Mouse (Mus musculus) olfactory bulb, adult 2 months (tissue): ENCODE measurements around the gene Mgat5b. TPM values are rescaled to one million over a fixed set of nuclear protein-coding genes. Genes with fewer than 3 reads are reported as not detected.

ENCODE experiments used
- H3K27ac ChIP-seq: fragments of 200-500 bp; 2 replicates; pipeline ENCODE4 v1.5.1; 2012; ENCODE audit warnings: low read depth, low read length; ENCODE audit not compliant: insufficient read depth
- H3K4me1 ChIP-seq: fragments of 200-500 bp; 2 replicates; pipeline ENCODE4 v1.6.1; 2012; ENCODE audit warnings: low read length; ENCODE audit not compliant: control insufficient read depth, insufficient read depth
- H3K4me3 ChIP-seq: fragments of 200-500 bp; 2 replicates; pipeline ENCODE4 v1.5.1; 2012; ENCODE audit warnings: mild to moderate bottlenecking, low read depth, low read length, moderate library complexity; ENCODE audit not compliant: insufficient read depth
- CTCF ChIP-seq: fragments of 200-500 bp; IDR thresholded peaks from 2 replicates; pipeline ENCODE4 v1.5.1; 2012; ENCODE audit warnings: low read depth, mild to moderate bottlenecking, low read length, moderate library complexity; ENCODE audit not compliant: insufficient read depth
- POLR2A ChIP-seq: fragments of 200-500 bp; IDR thresholded peaks from 2 replicates; pipeline ENCODE4 v1.6.1; 2012; ENCODE audit warnings: mild to moderate bottlenecking, low read depth, low read length, moderate library complexity; ENCODE audit not compliant: insufficient read depth
- WGBS: fragments of 180-500 bp; shearing (Covaris S2); methylation state at CpG from one replicate; pipeline ENCODE4 v1.1.7; 2018; 5-methylcytosine and 5-hydroxymethylcytosine counted together
- polyA plus RNA-seq: library from polyadenylated mRNA; stranded (reverse); fragments of >200 nt; gene quantifications from 2 replicates; pipeline ENCODE4 v1.2.4, GENCODE M21; 2012; ENCODE audit warnings: low replicate concordance; ENCODE audit not compliant: missing spikeins, insufficient read depth, insufficient read length

The Mgat5b gene
- polyA plus RNA-seq, 1 experiment: not detected

GRCm38 (mm10) chr11:116988131-116988530 is 69.5 kb downstream of the Mgat5b start:
- H3K27ac ChIP-seq: no peak overlapping the region
- WGBS: 46% methylated on average over 8 of the region's 8 CpGs
- H3K4me1 ChIP-seq: peaks cover 7% of the 10 kb centered on the region; the same call in 1 of the 2 replicates
- H3K4me3 ChIP-seq: no peak overlapping the region
- TF ChIP-seq POLR2A: no peak
- no peak for TF ChIP-seq CTCF

- Histone ChIP-seq H3K27ac (no peak overlapping the region), H3K4me1 (peaks cover 20% of the 10 kb centered on the region), H3K4me3 (no peak overlapping the region)
- 40% methylated on average over 7 of the region's 7 CpGs for WGBS
- no peak for TF ChIP-seq POLR2A
- TF ChIP-seq CTCF: no peak
These were observed 71.6 kb downstream of the Mgat5b start for GRCm38 (mm10) chr11:116990231-116990630.

GRCm38 (mm10) chr11:116991410-116991809 is 72.7 kb downstream of the Mgat5b start:
- no peak overlapping the region for H3K27ac ChIP-seq
- 92% methylated on average over 8 of the region's 8 CpGs for whole genome bisulfite sequencing
- TF ChIP-seq POLR2A (no peak), CTCF (no peak)
- H3K4me1 ChIP-seq: peaks cover 20% of the 10 kb centered on the region
- H3K4me3 ChIP-seq: no peak overlapping the region

- Histone ChIP-seq H3K4me3 (no peak overlapping the region), H3K27ac (no peak overlapping the region), H3K4me1 (peaks cover 22% of the 10 kb centered on the region)
- 91% methylated on average over 6 of the region's 6 CpGs for WGBS
- TF ChIP-seq CTCF: no peak
- no peak for TF ChIP-seq POLR2A
These were observed 73.3 kb downstream of the Mgat5b start for GRCm38 (mm10) chr11:116991964-116992363.

GRCm38 (mm10) chr11:116994095-116994582 is 75.5 kb downstream of the Mgat5b start:
- TF ChIP-seq CTCF (peak; percentile 38; the same call in 1 of the 2 replicates), POLR2A (no peak)
- 11% methylated on average over 18 of the region's 18 CpGs for WGBS
- no peak overlapping the region for H3K4me3 ChIP-seq
- H3K4me1 ChIP-seq: peaks cover 15% of the 10 kb centered on the region
- no peak overlapping the region for H3K27ac ChIP-seq

- no peak overlapping the region for H3K27ac ChIP-seq
- WGBS: 59% methylated on average over 3 of the region's 3 CpGs
- H3K4me1 ChIP-seq: peaks cover 19% of the 10 kb centered on the region
- H3K4me3 ChIP-seq: no peak overlapping the region
- TF ChIP-seq CTCF (no peak), POLR2A (no peak)
These were observed 78.3 kb downstream of the Mgat5b start for GRCm38 (mm10) chr11:116996976-116997375.

GRCm38 (mm10) chr11:116998935-116999334 is 80.3 kb downstream of the Mgat5b start:
- TF ChIP-seq CTCF (no peak), POLR2A (no peak)
- Histone ChIP-seq H3K4me1 (peaks cover 23% of the 10 kb centered on the region), H3K27ac (no peak overlapping the region), H3K4me3 (no peak overlapping the region)
- WGBS: 93% methylated on average over 5 of the region's 5 CpGs

GRCm38 (mm10) chr11:117000219-117000618 is 81.6 kb downstream of the Mgat5b start:
- H3K4me1 ChIP-seq: peaks cover 20% of the 10 kb centered on the region
- H3K4me3 ChIP-seq: no peak overlapping the region
- H3K27ac ChIP-seq: no peak overlapping the region
- 25% methylated on average over 3 of the region's 3 CpGs for WGBS
- TF ChIP-seq CTCF (no peak), POLR2A (no peak)

- no peak overlapping the region for H3K4me3 ChIP-seq
- 82% methylated on average over 4 of the region's 4 CpGs for WGBS
- H3K4me1 ChIP-seq: peaks cover 18% of the 10 kb centered on the region
- TF ChIP-seq POLR2A: no peak
- no peak overlapping the region for H3K27ac ChIP-seq
These were observed 83.1 kb downstream of the Mgat5b start for GRCm38 (mm10) chr11:117001789-117002188.

GRCm38 (mm10) chr11:117003503-117003902 is 84.8 kb downstream of the Mgat5b start:
- Histone ChIP-seq H3K4me3 (no peak overlapping the region), H3K4me1 (peaks cover 29% of the 10 kb centered on the region), H3K27ac (no peak overlapping the region)
- TF ChIP-seq CTCF (no peak), POLR2A (no peak)
- WGBS: 46% methylated on average over 9 of the region's 9 CpGs

GRCm38 (mm10) chr11:117004277-117004676 is 85.6 kb downstream of the Mgat5b start:
- H3K4me1 ChIP-seq: peaks cover 29% of the 10 kb centered on the region
- 14% methylated on average over 9 of the region's 9 CpGs for whole genome bisulfite sequencing
- TF ChIP-seq POLR2A: no peak
- TF ChIP-seq CTCF: no peak
- H3K27ac ChIP-seq: no peak overlapping the region
- H3K4me3 ChIP-seq: no peak overlapping the region
